In the genomic region with DNA sequence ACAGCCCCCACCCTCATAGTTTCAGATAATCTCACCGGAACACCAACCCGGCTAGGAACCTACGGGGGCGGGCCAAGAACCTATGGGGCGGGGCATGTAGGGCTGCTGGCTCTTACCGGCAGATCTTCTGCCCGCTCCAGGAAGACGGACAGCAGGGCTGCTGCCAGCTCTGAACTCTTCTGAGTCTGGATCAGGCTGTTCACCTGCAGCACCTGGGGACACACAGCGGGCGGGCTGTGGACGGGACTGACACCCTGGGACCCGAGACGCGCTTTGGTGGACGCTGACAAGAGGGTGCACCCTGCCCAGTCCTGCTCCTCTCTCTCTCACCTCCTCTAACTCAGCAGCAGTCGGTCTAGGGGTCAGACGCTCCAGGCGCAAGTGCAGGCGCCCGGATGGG, we compare ENCODE assay signal across 10 mouse cellular contexts. TPM values are rescaled to one million over a fixed set of nuclear protein-coding genes. Genes with fewer than 3 reads are reported as not detected.
DNase-seq lines count a peak whose midpoint lies in the region; ATAC-seq lines count a peak whose summit lies in the region.
"Had no signal": no experiment of that assay in that cellular context is flagged by ENCODE, and none has a peak within 500 bp of the region (broad histone marks: within the 10 kb centered on the region; RNA-seq: fewer than 3 reads in every experiment).

No protein-coding gene starts in this region.

- 0 out of 2 replicates have a peak overlapping the region, but pooled peaks have one; percentile 30 for H3K9ac ChIP-seq in heart, embryonic 11.5 days (ENCODE audit: low read depth, low read length)
- H3K9ac ChIP-seq in midbrain, embryonic 13.5 days (replicated peaks), result no peak overlapping the region
- no peak overlapping the region for H3K9ac ChIP-seq in midbrain, embryonic 14.5 days (replicated peaks; ENCODE audit: low read length)
- H3K9ac ChIP-seq in intestine, embryonic 16.5 days (ENCODE audit: low read depth, low read length), result peak overlapping the region; percentile 44; the same call in 1 of the 2 replicates
- H3K9ac ChIP-seq in stomach, embryonic 15.5 days, result no peak overlapping the region

- no peak for DNase-seq in heart, adult 18-20 months
- no peak for DNase-seq in midbrain, embryonic 14.5 days
- DNase-seq in urinary bladder, postnatal 36 days (ENCODE audit: low spot score in 2 of 2), result no peak
- no peak for DNase-seq in frontal cortex, postnatal 36 days (ENCODE audit: low spot score in 2 of 2)
- DNase-seq: right cerebral cortex, adult 18-20 months had no signal

- H3K27me3 ChIP-seq in heart, embryonic 11.5 days (ENCODE audit: control insufficient read depth, insufficient read depth, low read length), result peaks cover 18% of the 10 kb centered on the region
- peaks cover 28% of the 10 kb centered on the region for H3K27me3 ChIP-seq in midbrain, embryonic 13.5 days
- peaks cover 6% of the 10 kb centered on the region; the same call in 1 of the 2 replicates for H3K27me3 ChIP-seq in midbrain, embryonic 14.5 days (ENCODE audit: control insufficient read depth, insufficient read depth, low read length)
- no peaks in the 10 kb centered on the region for H3K27me3 ChIP-seq in intestine, embryonic 16.5 days (replicated peaks; ENCODE audit: control insufficient read depth, insufficient read depth, low read length)
- no peaks in the 10 kb centered on the region; the same call in 1 of the 2 replicates for H3K27me3 ChIP-seq in stomach, embryonic 15.5 days (replicated peaks)

- H3K9me3 ChIP-seq in heart, embryonic 11.5 days (replicated peaks; ENCODE audit: control insufficient read depth, low read length), result no peaks in the 10 kb centered on the region
- no peaks in the 10 kb centered on the region for H3K9me3 ChIP-seq in midbrain, embryonic 13.5 days
- no peaks in the 10 kb centered on the region for H3K9me3 ChIP-seq in midbrain, embryonic 14.5 days (ENCODE audit: control insufficient read depth, low read length)
- H3K9me3 ChIP-seq in intestine, embryonic 16.5 days (ENCODE audit: control insufficient read depth, low read length), result no peaks in the 10 kb centered on the region
- no peaks in the 10 kb centered on the region for H3K9me3 ChIP-seq in stomach, embryonic 15.5 days

- H3K36me3 ChIP-seq in heart, embryonic 11.5 days (ENCODE audit: control insufficient read depth, insufficient read depth, low read length), result peaks cover 4% of the 10 kb centered on the region
- H3K36me3 ChIP-seq in midbrain, embryonic 13.5 days, result peaks cover 23% of the 10 kb centered on the region
- H3K36me3 ChIP-seq in midbrain, embryonic 14.5 days (ENCODE audit: control insufficient read depth, insufficient read depth, low read length), result peaks cover 5% of the 10 kb centered on the region; the same call in 1 of the 2 replicates
- H3K36me3 ChIP-seq in intestine, embryonic 16.5 days (ENCODE audit: control insufficient read depth, insufficient read depth, low read length), result peaks cover 12% of the 10 kb centered on the region
- H3K36me3 ChIP-seq in stomach, embryonic 15.5 days, result peaks cover 33% of the 10 kb centered on the region

- WGBS in heart, embryonic 11.5 days (ENCODE audit: insufficient replicate concordance), result 26% methylated on average over 20 of the region's 20 CpGs
- 17% methylated on average over 20 of the region's 20 CpGs for WGBS in midbrain, embryonic 13.5 days
- 19% methylated on average over 20 of the region's 20 CpGs for WGBS in midbrain, embryonic 14.5 days
- WGBS in intestine, embryonic 16.5 days, result 39% methylated on average over 20 of the region's 20 CpGs
- WGBS in stomach, embryonic 15.5 days, result 39% methylated on average over 20 of the region's 20 CpGs

- H3K4me1 ChIP-seq in heart, embryonic 11.5 days (ENCODE audit: control insufficient read depth, insufficient read depth, low read length), result 0 out of 2 replicates have a peak, but pooled peaks cover 2% of the 10 kb centered on the region
- H3K4me1 ChIP-seq in midbrain, embryonic 13.5 days (replicated peaks), result no peaks in the 10 kb centered on the region
- H3K4me1 ChIP-seq in midbrain, embryonic 14.5 days (ENCODE audit: control insufficient read depth, insufficient read depth, low read length), result no peaks in the 10 kb centered on the region
- H3K4me1 ChIP-seq in intestine, embryonic 16.5 days (ENCODE audit: control insufficient read depth, insufficient read depth, low read length), result no peaks in the 10 kb centered on the region
- no peaks in the 10 kb centered on the region for H3K4me1 ChIP-seq in stomach, embryonic 15.5 days

- H3K4me3 ChIP-seq in heart, embryonic 11.5 days (ENCODE audit: low read depth, low read length), result 0 out of 2 replicates have a peak overlapping the region, but pooled peaks have one; percentile 30
- no peak overlapping the region for H3K4me3 ChIP-seq in midbrain, embryonic 13.5 days (replicated peaks)
- H3K4me3 ChIP-seq in midbrain, embryonic 14.5 days (replicated peaks; ENCODE audit: low read depth, low read length), result no peak overlapping the region
- no peak overlapping the region; the same call in 1 of the 2 replicates for H3K4me3 ChIP-seq in intestine, embryonic 16.5 days (ENCODE audit: low read length)
- H3K4me3 ChIP-seq in stomach, embryonic 15.5 days (replicated peaks), result no peak overlapping the region

- peak overlapping the region; percentile 47 for H3K4me2 ChIP-seq in heart, embryonic 11.5 days
- H3K4me2 ChIP-seq in midbrain, embryonic 13.5 days (replicated peaks), result 0 out of 2 replicates have a peak overlapping the region, but pooled peaks have one; percentile 3
- H3K4me2 ChIP-seq in midbrain, embryonic 14.5 days (ENCODE audit: low read length), result no peak overlapping the region
- H3K4me2 ChIP-seq in intestine, embryonic 16.5 days (ENCODE audit: low read depth, low read length), result peak overlapping the region; percentile 34
- peak overlapping the region; percentile 33 for H3K4me2 ChIP-seq in stomach, embryonic 15.5 days

- H3K27ac ChIP-seq in heart, embryonic 11.5 days (ENCODE audit: low read depth, low read length), result no peak overlapping the region
- no peak overlapping the region for H3K27ac ChIP-seq in midbrain, embryonic 13.5 days
- H3K27ac ChIP-seq in midbrain, embryonic 14.5 days (replicated peaks; ENCODE audit: low read depth, low read length), result no peak overlapping the region
- H3K27ac ChIP-seq in intestine, embryonic 16.5 days (ENCODE audit: low read length), result no peak overlapping the region
- H3K27ac ChIP-seq in stomach, embryonic 15.5 days, result no peak overlapping the region

- peak; percentile 53; the same call in 1 of the 2 replicates for ATAC-seq in heart, embryonic 11.5 days (replicated peaks; ENCODE audit: insufficient number of reproducible peaks, low FRiP score, low TSS enrichment)
- no peak for ATAC-seq in midbrain, embryonic 13.5 days
- no peak for ATAC-seq in midbrain, embryonic 14.5 days (ENCODE audit: low FRiP score, low TSS enrichment)
- peak; percentile 57 for ATAC-seq in intestine, embryonic 16.5 days
- ATAC-seq in stomach, embryonic 15.5 days (ENCODE audit: insufficient read depth, low FRiP score, low read depth), result no peak
- ATAC-seq: activated CD4-positive, CD25-positive, alpha-beta regulatory T cell, adult 4 months had no signal

RNA-seq across cellular contexts. Expression of gene Esyt1, which starts 9.6 kb away (rescaled TPM):
- polyA plus RNA-seq in heart, embryonic 11.5 days (2014; fragmentation: Nextera tagmentation; extraction: Ambion mirVana), result 14.5 and 18.7 TPM in 2 replicates
- total RNA-seq in heart, adult 18-20 months (2021), result 10 to 100 TPM; 15.9 to 19.9 TPM
- 11.6 and 13.7 TPM in 2 replicates for polyA plus RNA-seq in midbrain, embryonic 13.5 days (2015; fragmentation: Nextera tagmentation; extraction: Ambion mirVana)
- polyA plus RNA-seq in midbrain, embryonic 14.5 days (2014; fragmentation: Nextera tagmentation; extraction: Ambion mirVana), result 6.0 and 10.9 TPM in 2 replicates
- polyA plus RNA-seq in intestine, embryonic 16.5 days (2015; fragmentation: Nextera tagmentation; extraction: Ambion mirVana), result 24.4 and 25.7 TPM in 2 replicates
- polyA plus RNA-seq in stomach, embryonic 15.5 days (2015; fragmentation: Nextera tagmentation; extraction: Ambion mirVana), result 28.8 and 32.1 TPM in 2 replicates

RNA-seq across cellular contexts. Expression of gene Myl6b, which starts 17.5 kb away (rescaled TPM):
- polyA plus RNA-seq in heart, embryonic 11.5 days (2014; fragmentation: Nextera tagmentation; extraction: Ambion mirVana), result 3.3 and 5.4 TPM in 2 replicates
- total RNA-seq in heart, adult 18-20 months (2021), result 1 to 10 TPM; 3.2 to 3.3 TPM
- polyA plus RNA-seq in midbrain, embryonic 13.5 days (2015; fragmentation: Nextera tagmentation; extraction: Ambion mirVana), result 3.4 and 4.3 TPM in 2 replicates
- polyA plus RNA-seq in midbrain, embryonic 14.5 days (2014; fragmentation: Nextera tagmentation; extraction: Ambion mirVana), result 5.3 and 6.8 TPM in 2 replicates
- 2.8 TPM in 2 replicates for polyA plus RNA-seq in intestine, embryonic 16.5 days (2015; fragmentation: Nextera tagmentation; extraction: Ambion mirVana)
- polyA plus RNA-seq in stomach, embryonic 15.5 days (2015; fragmentation: Nextera tagmentation; extraction: Ambion mirVana), result 3.0 and 3.4 TPM in 2 replicates

RNA-seq across cellular contexts. Expression of gene Myl6, which starts 22.1 kb away (rescaled TPM):
- 1,242 and 1,345 TPM in 2 replicates for polyA plus RNA-seq in heart, embryonic 11.5 days (2014; fragmentation: Nextera tagmentation; extraction: Ambion mirVana)
- 100 to 1,000 TPM; 253 to 273 TPM for total RNA-seq in heart, adult 18-20 months (2021)
- 836 and 885 TPM in 2 replicates for polyA plus RNA-seq in midbrain, embryonic 13.5 days (2015; fragmentation: Nextera tagmentation; extraction: Ambion mirVana)
- polyA plus RNA-seq in midbrain, embryonic 14.5 days (2014; fragmentation: Nextera tagmentation; extraction: Ambion mirVana), result 750 and 787 TPM in 2 replicates
- polyA plus RNA-seq in intestine, embryonic 16.5 days (2015; fragmentation: Nextera tagmentation; extraction: Ambion mirVana), result 1,841 and 1,876 TPM in 2 replicates
- 1,838 and 1,873 TPM in 2 replicates for polyA plus RNA-seq in stomach, embryonic 15.5 days (2015; fragmentation: Nextera tagmentation; extraction: Ambion mirVana)

RNA-seq across cellular contexts. Expression of gene Zc3h10, which starts 31.5 kb away (rescaled TPM):
- 7.7 and 8.0 TPM in 2 replicates for polyA plus RNA-seq in heart, embryonic 11.5 days (2014; fragmentation: Nextera tagmentation; extraction: Ambion mirVana)
- 1 to 10 TPM; 7.7 to 8.2 TPM for total RNA-seq in heart, adult 18-20 months (2021)
- polyA plus RNA-seq in midbrain, embryonic 13.5 days (2015; fragmentation: Nextera tagmentation; extraction: Ambion mirVana), result 23.3 and 24.2 TPM in 2 replicates
- polyA plus RNA-seq in midbrain, embryonic 14.5 days (2014; fragmentation: Nextera tagmentation; extraction: Ambion mirVana), result 17.6 and 19.6 TPM in 2 replicates
- polyA plus RNA-seq in intestine, embryonic 16.5 days (2015; fragmentation: Nextera tagmentation; extraction: Ambion mirVana), result 13.3 and 13.6 TPM in 2 replicates
- polyA plus RNA-seq in stomach, embryonic 15.5 days (2015; fragmentation: Nextera tagmentation; extraction: Ambion mirVana), result 12.1 and 12.4 TPM in 2 replicates

RNA-seq across cellular contexts. Expression of gene Rpl41, which starts 33.1 kb away (rescaled TPM):
- 2,515 and 2,664 TPM in 2 replicates for polyA plus RNA-seq in heart, embryonic 11.5 days (2014; fragmentation: Nextera tagmentation; extraction: Ambion mirVana)
- total RNA-seq in heart, adult 18-20 months (2021), result 1,000 to 10,000 TPM; 1,490 to 1,551 TPM
- 2,545 and 2,595 TPM in 2 replicates for polyA plus RNA-seq in midbrain, embryonic 13.5 days (2015; fragmentation: Nextera tagmentation; extraction: Ambion mirVana)
- polyA plus RNA-seq in midbrain, embryonic 14.5 days (2014; fragmentation: Nextera tagmentation; extraction: Ambion mirVana), result 2,375 and 2,760 TPM in 2 replicates
- 3,191 and 3,364 TPM in 2 replicates for polyA plus RNA-seq in intestine, embryonic 16.5 days (2015; fragmentation: Nextera tagmentation; extraction: Ambion mirVana)
- polyA plus RNA-seq in stomach, embryonic 15.5 days (2015; fragmentation: Nextera tagmentation; extraction: Ambion mirVana), result 3,689 and 3,942 TPM in 2 replicates

Comparison
In these comparisons a context has a peak if more than half of its experiments do, and no peak if none do; other contexts are left out.
1. ATAC-seq: peak in heart, embryonic 11.5 days (single experiment) and intestine, embryonic 16.5 days (single experiment); none in midbrain, embryonic 13.5 days (single experiment), midbrain, embryonic 14.5 days (single experiment) and stomach, embryonic 15.5 days (single experiment).
2. H3K9ac ChIP-seq: peak in heart, embryonic 11.5 days (single experiment) and intestine, embryonic 16.5 days (single experiment); none in midbrain, embryonic 13.5 days (single experiment), midbrain, embryonic 14.5 days (single experiment) and stomach, embryonic 15.5 days (single experiment).